Comparison of ENCODE assay signal across 12 mouse cellular contexts in genomic region chr8:87893547-87893946, GRCm38 (mm10).
A peak's percentile ranks its signal among the peaks of the same experiment; 100 is the strongest.
DNase-seq lines count a peak whose midpoint lies in the region; ATAC-seq lines count a peak whose summit lies in the region.
"Had no signal": no experiment of that assay in that cellular context is flagged by ENCODE, and none has a peak within 500 bp of the region (broad histone marks: within the 10 kb centered on the region; RNA-seq: fewer than 3 reads in every experiment).

No protein-coding gene starts in this region.

- H3K36me3 ChIP-seq in heart, embryonic 10.5 days = no peaks in the 10 kb centered on the region
- no peaks in the 10 kb centered on the region for H3K36me3 ChIP-seq in neural tube, embryonic 13.5 days
- no peaks in the 10 kb centered on the region for H3K36me3 ChIP-seq in neural tube, embryonic 15.5 days
- no peaks in the 10 kb centered on the region for H3K36me3 ChIP-seq in embryonic facial prominence, embryonic 15.5 days
- no peaks in the 10 kb centered on the region for H3K36me3 ChIP-seq in limb, embryonic 15.5 days

- peak overlapping the region; percentile 33; the same call in 1 of the 2 replicates for H3K27ac ChIP-seq in heart, embryonic 10.5 days
- 0 out of 2 replicates have a peak overlapping the region, but pooled peaks have one; percentile 67 for H3K27ac ChIP-seq in neural tube, embryonic 13.5 days (replicated peaks)
- no peak overlapping the region for H3K27ac ChIP-seq in neural tube, embryonic 15.5 days (replicated peaks)
- peak overlapping the region; percentile 48; the same call in 1 of the 2 replicates for H3K27ac ChIP-seq in embryonic facial prominence, embryonic 15.5 days (replicated peaks)
- peak overlapping the region; percentile 19 for H3K27ac ChIP-seq in limb, embryonic 15.5 days
- H3K27ac ChIP-seq: macrophage had no signal

- H3K4me2 ChIP-seq in neural tube, embryonic 13.5 days = no peak overlapping the region
- H3K4me2 ChIP-seq in neural tube, embryonic 15.5 days = no peak overlapping the region
- no peak overlapping the region for H3K4me2 ChIP-seq in embryonic facial prominence, embryonic 15.5 days (replicated peaks)
- H3K4me2 ChIP-seq in limb, embryonic 15.5 days = no peak overlapping the region

- H3K9ac ChIP-seq in neural tube, embryonic 13.5 days = peak overlapping the region; percentile 18; the same call in 1 of the 2 replicates
- no peak overlapping the region for H3K9ac ChIP-seq in neural tube, embryonic 15.5 days (replicated peaks)
- no peak overlapping the region for H3K9ac ChIP-seq in embryonic facial prominence, embryonic 15.5 days
- no peak overlapping the region for H3K9ac ChIP-seq in limb, embryonic 15.5 days

- no peaks in the 10 kb centered on the region for H3K9me3 ChIP-seq in heart, embryonic 10.5 days
- H3K9me3 ChIP-seq in neural tube, embryonic 13.5 days = no peaks in the 10 kb centered on the region
- no peaks in the 10 kb centered on the region for H3K9me3 ChIP-seq in neural tube, embryonic 15.5 days (replicated peaks)
- H3K9me3 ChIP-seq in embryonic facial prominence, embryonic 15.5 days (replicated peaks) = no peaks in the 10 kb centered on the region
- no peaks in the 10 kb centered on the region for H3K9me3 ChIP-seq in limb, embryonic 15.5 days

- ATAC-seq in neural tube, embryonic 13.5 days (ENCODE audit: low read depth) = no peak
- ATAC-seq in neural tube, embryonic 15.5 days (ENCODE audit: low FRiP score) = no peak
- ATAC-seq in embryonic facial prominence, embryonic 15.5 days (ENCODE audit: insufficient number of reproducible peaks, low FRiP score, low TSS enrichment, low read depth) = no peak
- ATAC-seq in limb, embryonic 15.5 days (ENCODE audit: insufficient number of reproducible peaks, low FRiP score, low TSS enrichment, low read depth) = no peak

- peaks cover 75% of the 10 kb centered on the region for H3K4me1 ChIP-seq in heart, embryonic 10.5 days
- peaks cover 82% of the 10 kb centered on the region for H3K4me1 ChIP-seq in neural tube, embryonic 13.5 days (replicated peaks)
- peaks cover 58% of the 10 kb centered on the region for H3K4me1 ChIP-seq in neural tube, embryonic 15.5 days
- peaks cover 67% of the 10 kb centered on the region for H3K4me1 ChIP-seq in embryonic facial prominence, embryonic 15.5 days
- peaks cover 78% of the 10 kb centered on the region for H3K4me1 ChIP-seq in limb, embryonic 15.5 days

- no peak for DNase-seq in heart, embryonic 10.5 days (ENCODE audit: low spot score)
- DNase-seq in heart, postnatal 10 days = no peak
- DNase-seq in layer of hippocampus, adult 11-12 months (ENCODE audit: low spot score) = no peak
- no peak for DNase-seq in embryo, embryonic 9.5 days (ENCODE audit: extremely low spot score)
- DNase-seq: heart, postnatal 4 days; spleen, adult 18-20 months; thymus, postnatal 36 days had no signal

- intact Hi-C loops in heart, postnatal 10 days (cut with DNase I) = no loop called here

- 69% methylated on average over 6 of the region's 6 CpGs for WGBS in heart, embryonic 10.5 days
- 60% methylated on average over 6 of the region's 6 CpGs for WGBS in neural tube, embryonic 13.5 days
- WGBS in neural tube, embryonic 15.5 days = 61% methylated on average over 6 of the region's 6 CpGs
- 61% methylated on average over 6 of the region's 6 CpGs for WGBS in embryonic facial prominence, embryonic 15.5 days
- WGBS in limb, embryonic 15.5 days = 48% methylated on average over 6 of the region's 6 CpGs

- no peak overlapping the region for H3K4me3 ChIP-seq in heart, embryonic 10.5 days
- no peak overlapping the region for H3K4me3 ChIP-seq in neural tube, embryonic 13.5 days
- H3K4me3 ChIP-seq in neural tube, embryonic 15.5 days (replicated peaks) = no peak overlapping the region
- no peak overlapping the region for H3K4me3 ChIP-seq in embryonic facial prominence, embryonic 15.5 days (replicated peaks)
- no peak overlapping the region for H3K4me3 ChIP-seq in limb, embryonic 15.5 days

- H3K27me3 ChIP-seq in heart, embryonic 10.5 days (ENCODE audit: insufficient read depth, poor library complexity, severe bottlenecking) = no peaks in the 10 kb centered on the region
- H3K27me3 ChIP-seq in neural tube, embryonic 13.5 days = no peaks in the 10 kb centered on the region
- H3K27me3 ChIP-seq in neural tube, embryonic 15.5 days (replicated peaks) = no peaks in the 10 kb centered on the region
- no peaks in the 10 kb centered on the region for H3K27me3 ChIP-seq in embryonic facial prominence, embryonic 15.5 days
- no peaks in the 10 kb centered on the region for H3K27me3 ChIP-seq in limb, embryonic 15.5 days
